Mouse (Mus musculus) left cerebral cortex, adult 2 months (tissue): ENCODE measurements around the gene Gfod2. TPM values are rescaled to one million over a fixed set of nuclear protein-coding genes. Genes with fewer than 3 reads are reported as not detected.

Source experiments
- DNase-seq, 2 experiments: peaks; one replicate each; pipeline ENCODE4 v3.0.0; 2021 to 2022; ENCODE audit warnings: low spot score in 2 of 2, mixed read lengths in 1 of 2; ENCODE audit errors: extremely low spot score in 1 of 2
- H3K27ac ChIP-seq: fragments of 200-600 bp; 2 replicates; pipeline ENCODE4 v1.8.1; 2022
- H3K4me3 ChIP-seq: fragments of 200-600 bp; 2 replicates; pipeline ENCODE4 v1.8.1; 2022
- CTCF ChIP-seq: fragments of 200-600 bp; IDR thresholded peaks from 2 replicates; pipeline ENCODE4 v1.8.1; 2022; ENCODE audit warnings: antibody characterized with exemption, mild to moderate bottlenecking, moderate library complexity
- intact Hi-C: fragments of 180-260 bp; cut with DNase I; formaldehyde crosslinking; loops from one replicate; pipeline ENCODE4 v1.15.1; 2025
- total RNA-seq, 2 experiments: library from RNA; stranded (reverse); gene quantifications; 2 replicates each; pipeline ENCODE4 v1.2.3; 2021

The Gfod2 gene
- total RNA-seq, 2 experiments from 2014 or later = 21.0 to 26.0 TPM

DNA sequence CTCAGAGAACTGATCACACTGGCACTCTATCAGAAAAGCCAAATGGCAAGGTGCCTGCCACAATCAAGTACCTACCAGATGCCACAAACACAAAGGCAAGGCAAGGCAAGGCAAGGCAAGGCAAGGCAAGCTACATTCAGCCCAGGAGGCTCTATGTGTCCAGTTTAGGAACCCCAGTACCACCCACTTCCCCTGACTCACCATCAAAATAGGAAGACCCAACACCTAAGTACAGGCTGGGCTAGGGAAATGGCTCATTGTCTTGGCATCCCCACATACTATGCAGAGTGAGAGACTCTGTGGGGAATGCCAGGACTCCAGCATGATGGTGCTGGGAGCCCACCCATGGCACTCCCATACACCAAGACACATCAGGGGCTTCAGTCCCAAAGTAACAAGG is 31.2 kb upstream of the Gfod2 start:
- DNase-seq = no peak
- Histone ChIP-seq H3K27ac (no peak overlapping the region), H3K4me3 (no peak overlapping the region)
- intact Hi-C loops = no loop called here
- no peak for TF ChIP-seq CTCF

GRCm38 (mm10) chr8:105788927-105789326 is 30.5 kb upstream of the Gfod2 start:
- TF ChIP-seq CTCF = no peak
- intact Hi-C loops = no loop called here
- Histone ChIP-seq H3K27ac (no peak overlapping the region), H3K4me3 (no peak overlapping the region)
- no peak for DNase-seq

DNA sequence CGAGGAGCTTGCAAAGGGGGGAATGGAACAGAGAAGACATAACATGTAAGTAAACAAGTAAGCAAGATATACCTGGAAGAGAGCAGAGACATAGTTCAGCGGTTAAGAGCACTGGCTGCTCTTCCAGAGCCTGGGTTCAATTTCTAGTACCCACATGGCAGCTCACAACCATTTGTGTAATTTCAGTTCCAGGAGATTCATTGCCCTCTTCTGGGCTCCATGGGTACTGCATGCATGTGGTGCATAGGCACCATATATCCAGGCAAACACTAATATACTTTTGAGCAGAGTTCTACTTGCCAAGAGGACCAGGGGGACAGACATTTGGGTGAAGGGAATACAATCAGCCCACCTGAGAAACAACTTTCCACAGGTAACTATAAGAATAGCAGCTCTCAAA is 29.8 kb upstream of the Gfod2 start:
- no peak overlapping the region for H3K4me3 ChIP-seq
- no peak for DNase-seq
- intact Hi-C loops = no loop called here
- H3K27ac ChIP-seq = no peak overlapping the region
- peak; percentile 63 for TF ChIP-seq CTCF

DNA sequence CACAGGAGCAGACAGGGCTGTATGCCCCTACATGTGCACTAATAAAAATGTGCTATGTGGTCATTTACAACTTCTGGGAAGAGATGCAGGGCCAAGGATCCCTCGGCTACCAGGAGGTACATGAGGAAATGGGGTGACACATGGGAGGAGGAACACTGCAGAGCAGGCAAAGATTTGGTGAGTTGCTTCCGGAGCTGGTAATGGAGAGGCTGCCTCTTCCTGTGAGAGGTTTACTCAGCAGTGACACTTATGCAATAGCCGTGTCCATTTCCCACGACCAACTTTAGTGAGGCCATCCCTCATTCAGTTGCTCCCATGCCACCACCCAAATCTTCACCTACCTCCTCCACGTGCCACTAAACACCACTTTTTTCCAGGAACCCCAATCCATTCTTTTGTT is 21.8 kb upstream of the Gfod2 start:
- no peak overlapping the region for H3K4me3 ChIP-seq
- intact Hi-C loops = no loop called here
- no peak for TF ChIP-seq CTCF
- no peak overlapping the region for H3K27ac ChIP-seq
- DNase-seq = no peak

GRCm38 (mm10) chr8:105777833-105778232 is 19.4 kb upstream of the Gfod2 start:
- Histone ChIP-seq H3K4me3 (no peak overlapping the region), H3K27ac (no peak overlapping the region)
- intact Hi-C loops = loop anchor here (5.0 kb wide), 1 partner anchor 66 kb away; no protein-coding TSS in a partner anchor
- TF ChIP-seq CTCF = no peak
- no peak for DNase-seq

DNA sequence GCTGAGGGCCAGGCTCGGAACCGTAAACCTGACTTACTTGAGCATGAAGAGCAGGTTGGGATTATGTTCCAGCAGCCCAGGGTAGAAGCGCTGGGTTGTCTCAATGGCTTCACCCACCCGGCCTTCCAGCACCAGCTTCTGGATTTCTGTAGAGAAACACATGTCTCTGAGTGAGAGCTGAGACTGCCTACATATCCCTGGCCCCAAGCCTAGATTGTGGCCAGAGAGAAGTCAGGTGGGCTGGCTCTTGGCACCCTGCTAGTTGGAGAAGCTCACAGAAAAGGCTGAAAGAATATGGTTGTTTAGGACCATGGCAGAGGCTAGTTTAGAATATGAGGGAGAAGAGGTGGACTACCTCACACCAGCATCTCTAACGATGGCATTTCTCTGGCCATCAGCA is 16.0 kb upstream of the Gfod2 start:
- Histone ChIP-seq H3K4me3 (no peak overlapping the region), H3K27ac (peak overlapping the region; percentile 55)
- DNase-seq = peak in 1 of 2 experiments; percentile 42
- intact Hi-C loops = no loop called here
- no peak for TF ChIP-seq CTCF

- intact Hi-C loops = no loop called here
- no peak for DNase-seq
- TF ChIP-seq CTCF = no peak
- Histone ChIP-seq H3K27ac (no peak overlapping the region), H3K4me3 (no peak overlapping the region)
These were observed 15.0 kb upstream of the Gfod2 start for GRCm38 (mm10) chr8:105773441-105773861.

DNA sequence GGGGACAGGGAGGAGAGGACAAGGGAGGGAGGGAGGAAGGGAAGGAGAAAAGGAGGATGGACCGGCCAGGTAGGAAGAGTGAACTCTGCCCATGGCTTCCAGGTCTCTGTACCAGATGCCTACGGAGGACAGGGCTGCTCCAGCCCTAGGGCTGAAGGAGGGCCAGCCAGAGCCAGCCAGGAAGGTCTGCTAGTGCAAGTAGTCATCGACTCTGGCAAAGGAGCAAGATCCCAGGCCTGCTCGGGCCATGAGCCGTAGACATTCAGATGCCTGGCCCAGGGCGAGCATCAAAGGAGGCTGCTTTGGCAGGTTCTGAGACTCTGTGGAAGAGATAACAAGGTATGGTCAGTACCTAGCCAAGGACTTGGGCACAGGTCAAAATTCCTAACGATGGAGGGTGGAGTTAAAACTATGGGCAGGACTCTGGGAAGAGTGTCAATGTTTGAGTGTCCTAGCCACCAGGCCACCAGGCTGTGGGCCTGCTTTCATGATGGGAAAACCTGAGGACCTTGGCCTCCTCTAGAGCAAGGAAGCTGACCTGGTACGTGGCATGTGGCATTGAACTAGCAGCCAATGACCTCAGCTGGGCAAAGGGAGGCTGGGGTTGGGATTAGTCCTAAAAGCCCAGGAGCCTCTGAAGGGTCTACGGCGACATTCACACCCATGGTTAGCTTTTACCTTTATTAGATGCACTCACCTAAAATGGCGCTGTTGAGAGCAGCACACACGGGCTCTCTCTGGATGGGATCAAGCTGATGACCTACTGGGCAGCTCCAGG is 13.1 kb upstream of the Gfod2 start:
- no peak for DNase-seq
- Histone ChIP-seq H3K4me3 (no peak overlapping the region), H3K27ac (no peak overlapping the region)
- intact Hi-C loops = no loop called here
- TF ChIP-seq CTCF = no peak

- H3K4me3 ChIP-seq = no peak overlapping the region
- intact Hi-C loops = no loop called here
- no peak overlapping the region for H3K27ac ChIP-seq
- TF ChIP-seq CTCF = peak; percentile 73
- DNase-seq = no peak
These were observed 12.1 kb upstream of the Gfod2 start for GRCm38 (mm10) chr8:105770609-105771008.

- Histone ChIP-seq H3K27ac (no peak overlapping the region), H3K4me3 (no peak overlapping the region)
- DNase-seq = no peak
- intact Hi-C loops = no loop called here
- TF ChIP-seq CTCF = no peak
These were observed 10.2 kb upstream of the Gfod2 start for GRCm38 (mm10) chr8:105768485-105769257.

DNA sequence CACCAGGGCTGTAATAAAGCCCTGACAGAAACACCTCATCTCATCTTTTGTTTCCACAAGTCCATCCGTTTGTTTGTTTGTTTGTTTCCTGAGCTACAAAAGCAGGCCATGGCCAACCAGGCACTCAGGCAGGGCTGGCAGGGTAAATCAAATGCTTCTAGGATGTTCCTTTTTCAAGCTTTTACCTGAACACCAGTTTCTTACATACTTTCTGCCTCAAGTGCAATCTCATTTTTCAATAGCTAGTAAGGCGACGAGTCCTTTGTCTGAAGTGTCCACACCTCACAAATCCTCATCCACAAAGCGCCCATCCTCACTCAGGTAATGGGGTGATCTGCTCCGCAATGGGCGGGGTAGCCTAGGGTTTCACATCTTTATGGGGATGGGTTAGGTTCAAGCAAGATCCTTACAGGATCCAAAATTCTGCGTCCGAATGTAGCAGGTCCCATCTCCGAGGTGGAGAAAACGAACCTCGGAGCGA is 628 bp downstream of the Gfod2 start:
- no peak for TF ChIP-seq CTCF
- intact Hi-C loops = loop anchor here (2.0 kb wide), 1 partner anchor 69 kb away; the partner anchor contains the start of genes Ranbp10 and Tsnaxip1

GRCm38 (mm10) chr8:105754688-105755087 is 3.8 kb downstream of the Gfod2 start:
- no peak for TF ChIP-seq CTCF
- DNase-seq = no peak
- intact Hi-C loops = no loop called here
- Histone ChIP-seq H3K27ac (no peak overlapping the region), H3K4me3 (no peak overlapping the region)

More for the DNA sequence above, 628 bp downstream of the Gfod2 start:
- Histone ChIP-seq H3K27ac (peak overlapping the region; percentile 82), H3K4me3 (peak overlapping the region; percentile 69)
- no peak for DNase-seq
